Mouse (Mus musculus): ENCODE measurements at regions not wholly inside any gene's neighbourhood (a gene's known extent, or its start where the extent isn't known, plus 50 kb on each side); places are given as distances from the start of the nearest gene placed in this dataset.

DNA sequence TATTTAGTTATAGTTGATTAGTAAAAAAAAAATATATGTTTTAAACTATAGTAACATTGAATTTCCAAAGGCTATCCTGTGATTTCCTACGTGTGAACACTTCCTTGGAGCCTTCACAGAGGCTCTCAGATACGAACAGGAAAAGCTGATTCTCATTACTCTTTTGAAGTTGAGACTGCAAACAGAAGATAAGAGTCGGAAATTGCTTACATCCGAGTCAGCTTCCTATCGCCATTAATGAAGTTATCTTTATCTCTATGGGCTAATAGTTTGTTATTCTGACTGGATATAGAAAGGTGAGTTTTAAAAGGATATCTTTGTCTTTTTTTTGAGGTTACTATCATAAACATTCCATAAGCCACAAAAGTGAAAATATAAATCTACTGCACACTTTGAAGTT lies 212.8 kb downstream of the Trim52 start:
- no peak for ATAC-seq
- H3K27ac ChIP-seq (ENCODE audit: low read depth, low read length): no peak overlapping the region
- WGBS: 78% methylated on average over 5 of the region's 5 CpGs

DNA sequence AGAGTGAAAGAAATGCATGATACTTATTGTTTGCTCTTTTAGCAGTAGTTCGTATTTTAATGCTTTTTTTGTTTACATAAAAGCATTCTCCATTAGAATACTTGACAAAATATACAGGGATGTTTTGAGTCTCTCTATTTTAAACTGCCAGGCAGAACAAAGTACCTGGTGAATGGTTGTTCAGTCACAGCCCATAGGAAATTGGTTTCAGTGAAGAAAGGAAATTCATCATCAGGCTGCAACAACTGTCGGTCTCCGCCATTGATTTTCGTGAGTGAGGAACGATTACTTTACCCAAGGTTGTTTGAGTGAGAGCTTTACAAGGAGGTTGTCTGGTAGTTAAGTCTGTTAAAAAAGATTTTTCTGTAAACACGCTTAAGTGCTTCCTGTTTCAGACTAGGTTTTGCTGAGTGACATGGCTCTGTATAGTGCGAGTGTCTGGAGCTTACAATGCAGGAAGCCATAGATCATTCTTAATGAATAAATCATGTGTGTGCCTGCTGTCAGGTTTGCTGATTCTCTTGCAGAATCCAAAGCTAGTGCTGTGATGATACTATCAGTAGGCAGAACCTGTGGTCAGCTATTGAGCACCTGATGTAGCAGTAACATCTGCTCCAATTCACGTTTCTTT lies 221.8 kb downstream of the Trim52 start:
- H3K4me3 ChIP-seq (ENCODE audit: low read length): no peak overlapping the region
- no peaks in the 10 kb centered on the region for H3K9me3 ChIP-seq (ENCODE audit: control insufficient read depth, low read length)
- no peak overlapping the region for H3K9ac ChIP-seq (ENCODE audit: low read depth, low read length)
- no peaks in the 10 kb centered on the region for H3K27me3 ChIP-seq (replicated peaks; ENCODE audit: control insufficient read depth, insufficient read depth, low read length)
- H3K4me2 ChIP-seq (ENCODE audit: low read length): no peak overlapping the region
- H3K27ac ChIP-seq (ENCODE audit: low read depth, low read length): 0 out of 2 replicates have a peak overlapping the region, but pooled peaks have one; percentile 5
- no peaks in the 10 kb centered on the region for H3K36me3 ChIP-seq (ENCODE audit: control insufficient read depth, insufficient read depth, low read length)
- no peaks in the 10 kb centered on the region for H3K4me1 ChIP-seq (ENCODE audit: control insufficient read depth, insufficient read depth, low read depth, low read length)
- WGBS: 72% methylated on average over 8 of the region's 8 CpGs
- peak; percentile 61 for ATAC-seq

More for the DNA sequence above, 212.8 kb downstream of the Trim52 start:
- no peaks in the 10 kb centered on the region for H3K36me3 ChIP-seq (ENCODE audit: control insufficient read depth, insufficient read depth, low read length)
- no peak overlapping the region for H3K4me2 ChIP-seq (ENCODE audit: low read length)
- no peak overlapping the region for H3K4me3 ChIP-seq (ENCODE audit: low read length)
- H3K4me1 ChIP-seq (ENCODE audit: control insufficient read depth, insufficient read depth, low read depth, low read length): no peaks in the 10 kb centered on the region
- H3K9ac ChIP-seq (ENCODE audit: low read depth, low read length): no peak overlapping the region
- no peaks in the 10 kb centered on the region for H3K9me3 ChIP-seq (ENCODE audit: control insufficient read depth, low read length)
- no peaks in the 10 kb centered on the region for H3K27me3 ChIP-seq (replicated peaks; ENCODE audit: control insufficient read depth, insufficient read depth, low read length)

DNA sequence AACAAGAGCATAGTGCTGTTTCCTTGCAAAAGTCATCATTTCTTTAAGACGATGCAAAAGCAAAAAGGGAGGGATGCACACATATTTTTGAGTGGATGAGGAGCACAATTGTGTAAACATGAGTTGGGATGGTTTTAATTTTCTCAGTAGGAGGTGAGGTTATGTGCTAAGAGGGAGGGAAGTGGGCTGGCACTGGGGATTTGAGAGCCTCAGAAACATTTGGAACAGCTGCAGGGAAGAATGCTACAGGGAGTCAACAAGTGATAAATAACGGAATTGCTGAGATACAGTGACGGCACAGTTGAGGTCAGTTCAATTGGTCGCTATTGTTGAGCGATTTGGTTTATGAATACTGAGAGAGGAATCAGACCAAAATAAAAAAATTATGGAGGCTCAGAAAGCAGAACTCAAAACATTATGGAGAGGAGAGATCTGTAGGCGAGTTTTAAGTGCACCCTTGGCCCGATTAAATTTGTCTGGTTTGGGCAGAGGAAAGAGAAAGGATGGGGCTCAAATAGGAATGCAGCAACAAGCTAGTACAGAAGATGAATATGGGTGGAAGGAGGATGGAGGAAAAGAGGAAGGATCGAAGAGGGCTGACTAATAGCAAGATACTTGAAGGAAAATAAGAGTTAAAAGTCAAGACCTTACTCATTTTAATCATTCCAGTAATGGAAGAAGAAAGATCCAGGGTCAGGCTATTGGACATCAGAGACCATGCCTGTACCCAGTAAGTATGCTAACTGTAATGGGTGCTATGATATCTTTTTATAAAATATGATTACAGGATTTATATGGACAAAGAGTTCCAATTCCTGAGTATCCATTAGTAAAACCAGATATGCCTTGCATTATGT lies 259.0 kb downstream of the Trim52 start:
- no peaks in the 10 kb centered on the region for H3K36me3 ChIP-seq (ENCODE audit: control insufficient read depth, insufficient read depth, low read length)
- 75% methylated on average over 8 of the region's 8 CpGs for WGBS
- H3K27me3 ChIP-seq (replicated peaks; ENCODE audit: control insufficient read depth, insufficient read depth, low read length): no peaks in the 10 kb centered on the region

DNA sequence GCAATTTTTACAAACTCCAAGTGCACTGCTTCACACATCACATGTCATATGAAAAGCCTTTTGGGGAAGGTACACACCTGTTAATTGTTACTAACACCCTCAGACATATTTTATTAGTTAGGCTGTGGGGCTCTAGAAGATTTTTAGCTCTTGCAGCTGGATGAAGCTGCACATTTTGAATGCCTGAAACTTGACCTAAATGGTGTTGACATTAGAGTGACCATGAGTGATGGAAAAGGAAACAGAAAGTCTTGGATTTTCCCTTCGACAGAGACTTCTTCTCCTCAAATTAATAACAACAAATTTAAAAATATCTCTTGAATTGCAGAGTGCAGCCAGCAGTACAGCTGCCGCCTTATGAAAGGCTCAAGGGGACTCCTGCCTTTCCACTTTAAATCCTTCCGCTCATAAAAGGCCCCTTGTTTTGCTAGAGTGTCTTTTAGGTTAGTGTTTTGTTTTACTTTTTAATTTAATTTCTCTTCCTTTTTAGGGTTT lies 259.7 kb downstream of the Trim52 start:
- no peak overlapping the region for H3K4me3 ChIP-seq (ENCODE audit: low read length)

More for the DNA sequence above, 259.0 kb downstream of the Trim52 start:
- Histone ChIP-seq H3K27ac (ENCODE audit: low read depth, low read length) (no peak overlapping the region), H3K9ac (ENCODE audit: low read depth, low read length) (no peak overlapping the region), H3K4me3 (ENCODE audit: low read length) (no peak overlapping the region), H3K4me1 (ENCODE audit: control insufficient read depth, insufficient read depth, low read depth, low read length) (no peaks in the 10 kb centered on the region), H3K4me2 (ENCODE audit: low read length) (no peak overlapping the region), H3K9me3 (ENCODE audit: control insufficient read depth, low read length) (no peaks in the 10 kb centered on the region)
- ATAC-seq: no peak

DNA sequence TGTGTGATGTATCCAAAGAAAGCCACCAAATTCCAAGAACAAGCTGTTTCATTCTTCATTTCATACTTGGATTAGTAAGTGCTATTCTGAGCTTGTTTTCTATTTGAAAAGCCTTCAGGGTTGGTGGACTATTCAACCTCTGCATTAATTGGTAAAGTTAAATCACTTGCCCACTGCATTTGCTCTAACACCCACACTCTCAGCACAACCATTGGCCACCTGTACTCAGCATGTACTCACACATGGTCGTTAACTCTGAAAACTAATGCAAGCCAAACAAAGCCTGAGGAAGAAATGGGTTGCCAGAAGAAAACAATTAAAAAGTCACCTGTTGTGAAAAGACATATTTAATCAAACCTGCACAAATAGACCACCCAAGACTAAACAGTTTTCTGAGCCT lies 267.5 kb downstream of the Trim52 start:
- Histone ChIP-seq H3K27me3 (replicated peaks; ENCODE audit: control insufficient read depth, insufficient read depth, low read length) (no peaks in the 10 kb centered on the region), H3K4me2 (ENCODE audit: low read length) (no peak overlapping the region), H3K4me1 (ENCODE audit: control insufficient read depth, insufficient read depth, low read depth, low read length) (no peaks in the 10 kb centered on the region), H3K36me3 (ENCODE audit: control insufficient read depth, insufficient read depth, low read length) (no peaks in the 10 kb centered on the region), H3K9ac (ENCODE audit: low read depth, low read length) (no peak overlapping the region), H3K4me3 (ENCODE audit: low read length) (no peak overlapping the region), H3K9me3 (ENCODE audit: control insufficient read depth, low read length) (no peaks in the 10 kb centered on the region), H3K27ac (ENCODE audit: low read depth, low read length) (no peak overlapping the region)
- no peak for ATAC-seq
- WGBS: 49% methylated on average over 1 of the region's 1 CpGs

More for the DNA sequence above, 259.7 kb downstream of the Trim52 start:
- no peaks in the 10 kb centered on the region for H3K9me3 ChIP-seq (ENCODE audit: control insufficient read depth, low read length)
- ATAC-seq: no peak
- no peak overlapping the region for H3K4me2 ChIP-seq (ENCODE audit: low read length)
- H3K27ac ChIP-seq (ENCODE audit: low read depth, low read length): no peak overlapping the region
- no peaks in the 10 kb centered on the region for H3K27me3 ChIP-seq (replicated peaks; ENCODE audit: control insufficient read depth, insufficient read depth, low read length)
- 84% methylated on average over 3 of the region's 3 CpGs for WGBS
- H3K36me3 ChIP-seq (ENCODE audit: control insufficient read depth, insufficient read depth, low read length): no peaks in the 10 kb centered on the region
- H3K9ac ChIP-seq (ENCODE audit: low read depth, low read length): no peak overlapping the region
- H3K4me1 ChIP-seq (ENCODE audit: control insufficient read depth, insufficient read depth, low read depth, low read length): no peaks in the 10 kb centered on the region

DNA sequence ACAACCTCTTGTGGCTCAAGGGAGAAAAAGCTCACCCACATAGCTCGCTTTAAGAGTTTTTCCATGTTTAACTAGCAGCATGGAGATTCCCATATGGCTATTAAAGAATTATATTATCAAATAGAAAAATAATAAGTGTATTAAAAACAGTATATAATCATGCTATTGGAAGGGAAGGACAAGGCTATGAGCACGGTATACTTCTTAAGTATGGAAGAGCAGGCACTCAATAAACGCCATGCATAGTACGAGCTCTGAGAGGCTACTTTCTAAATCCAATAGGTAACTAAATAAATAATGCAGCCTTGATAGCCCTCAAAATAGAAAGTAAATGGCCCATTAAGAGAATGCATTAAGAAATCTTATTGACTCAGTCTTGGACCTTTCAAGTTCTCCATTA lies 273.6 kb downstream of the Trim52 start:
- Histone ChIP-seq H3K4me1 (ENCODE audit: control insufficient read depth, insufficient read depth, low read depth, low read length) (no peaks in the 10 kb centered on the region), H3K9ac (ENCODE audit: low read depth, low read length) (no peak overlapping the region), H3K4me3 (ENCODE audit: low read length) (no peak overlapping the region), H3K4me2 (ENCODE audit: low read length) (no peak overlapping the region), H3K27ac (ENCODE audit: low read depth, low read length) (no peak overlapping the region), H3K27me3 (replicated peaks; ENCODE audit: control insufficient read depth, insufficient read depth, low read length) (no peaks in the 10 kb centered on the region), H3K9me3 (ENCODE audit: control insufficient read depth, low read length) (no peaks in the 10 kb centered on the region), H3K36me3 (ENCODE audit: control insufficient read depth, insufficient read depth, low read length) (no peaks in the 10 kb centered on the region)
- 87% methylated on average over 4 of the region's 4 CpGs for WGBS
- no peak for ATAC-seq

DNA sequence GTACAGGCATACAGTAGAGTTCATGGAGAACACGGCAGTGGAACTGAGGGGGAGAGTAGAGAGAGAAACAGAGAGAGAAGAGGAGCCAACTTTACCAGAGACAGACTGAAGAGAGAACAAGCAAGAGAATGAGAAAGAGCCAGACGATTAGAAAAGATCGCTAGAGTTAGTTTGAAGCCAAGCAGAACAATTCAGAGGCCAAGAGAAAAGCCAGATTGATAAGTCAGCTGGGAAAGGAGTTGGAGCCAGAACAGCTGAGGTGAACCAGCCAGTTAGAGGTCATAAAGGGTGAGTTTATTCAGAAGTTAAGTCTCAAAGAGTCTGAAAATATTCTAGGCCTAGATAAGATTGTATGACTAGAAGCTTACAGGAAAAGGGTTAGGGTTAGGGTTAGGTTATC lies 281.7 kb downstream of the Trim52 start:
- H3K9me3 ChIP-seq (ENCODE audit: control insufficient read depth, low read length): no peaks in the 10 kb centered on the region
- no peaks in the 10 kb centered on the region for H3K27me3 ChIP-seq (replicated peaks; ENCODE audit: control insufficient read depth, insufficient read depth, low read length)
- no peak for ATAC-seq

DNA sequence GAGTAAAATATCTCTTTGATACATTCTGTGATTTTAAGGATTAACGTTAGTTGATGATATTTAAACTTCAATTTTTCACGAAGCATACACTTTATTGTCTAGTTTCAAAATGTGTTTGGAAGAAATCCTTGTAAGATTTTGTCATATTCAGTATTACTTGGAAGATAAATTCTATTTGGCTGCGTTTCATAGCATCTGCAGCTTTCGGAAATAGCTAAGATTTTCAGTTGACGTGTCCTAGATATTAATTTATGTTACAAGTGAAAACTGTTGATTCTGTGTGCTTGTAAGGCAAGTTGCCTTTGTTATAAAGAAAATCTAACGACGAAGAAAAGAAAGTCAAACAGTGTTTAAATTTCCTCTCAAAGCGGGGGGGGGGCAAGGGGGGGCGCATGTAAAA lies 284.5 kb downstream of the Trim52 start:
- ATAC-seq: no peak
- Histone ChIP-seq H3K36me3 (ENCODE audit: control insufficient read depth, insufficient read depth, low read length) (no peaks in the 10 kb centered on the region), H3K27me3 (replicated peaks; ENCODE audit: control insufficient read depth, insufficient read depth, low read length) (no peaks in the 10 kb centered on the region), H3K27ac (ENCODE audit: low read depth, low read length) (no peak overlapping the region), H3K9me3 (ENCODE audit: control insufficient read depth, low read length) (no peaks in the 10 kb centered on the region), H3K4me3 (ENCODE audit: low read length) (no peak overlapping the region), H3K4me1 (ENCODE audit: control insufficient read depth, insufficient read depth, low read depth, low read length) (no peaks in the 10 kb centered on the region), H3K4me2 (ENCODE audit: low read length) (no peak overlapping the region), H3K9ac (ENCODE audit: low read depth, low read length) (no peak overlapping the region)
- WGBS: 89% methylated on average over 9 of the region's 9 CpGs

More for the DNA sequence above, 281.7 kb downstream of the Trim52 start:
- H3K9ac ChIP-seq (ENCODE audit: low read depth, low read length): no peak overlapping the region
- H3K4me3 ChIP-seq (ENCODE audit: low read length): no peak overlapping the region
- 78% methylated on average over 3 of the region's 3 CpGs for WGBS
- H3K4me1 ChIP-seq (ENCODE audit: control insufficient read depth, insufficient read depth, low read depth, low read length): no peaks in the 10 kb centered on the region
- no peak overlapping the region for H3K4me2 ChIP-seq (ENCODE audit: low read length)
- no peak overlapping the region for H3K27ac ChIP-seq (ENCODE audit: low read depth, low read length)
- H3K36me3 ChIP-seq (ENCODE audit: control insufficient read depth, insufficient read depth, low read length): no peaks in the 10 kb centered on the region

DNA sequence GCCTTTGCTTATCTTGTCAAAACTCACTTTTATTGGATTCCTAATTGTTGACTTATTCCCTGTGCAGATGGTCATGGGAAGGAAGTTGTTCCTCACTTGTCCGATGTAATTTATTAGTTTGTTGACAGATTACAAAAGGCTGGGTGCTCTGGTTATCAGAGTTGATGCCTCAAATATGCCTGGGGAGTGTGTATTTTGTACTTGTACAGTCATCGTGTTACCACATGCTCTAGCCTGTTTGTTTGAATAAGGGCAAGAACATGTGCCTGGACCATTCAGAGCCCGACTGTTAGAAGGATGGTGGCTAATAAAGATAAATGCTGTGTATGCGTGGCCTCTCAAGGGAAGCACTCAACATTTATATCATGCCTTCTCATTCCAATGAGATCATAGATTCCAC lies 288.0 kb downstream of the Trim52 start:
- no peaks in the 10 kb centered on the region for H3K36me3 ChIP-seq (ENCODE audit: control insufficient read depth, insufficient read depth, low read length)
- no peak overlapping the region for H3K9ac ChIP-seq (ENCODE audit: low read depth, low read length)
- no peaks in the 10 kb centered on the region for H3K4me1 ChIP-seq (ENCODE audit: control insufficient read depth, insufficient read depth, low read depth, low read length)
- WGBS: 82% methylated on average over 4 of the region's 4 CpGs
- H3K27me3 ChIP-seq (replicated peaks; ENCODE audit: control insufficient read depth, insufficient read depth, low read length): no peaks in the 10 kb centered on the region
- no peak overlapping the region for H3K27ac ChIP-seq (ENCODE audit: low read depth, low read length)
- H3K9me3 ChIP-seq (ENCODE audit: control insufficient read depth, low read length): no peaks in the 10 kb centered on the region
- H3K4me3 ChIP-seq (ENCODE audit: low read length): no peak overlapping the region
- H3K4me2 ChIP-seq (ENCODE audit: low read length): no peak overlapping the region
- no peak for ATAC-seq
